ENCODE assay signal across 12 mouse cellular contexts in genomic region chr10:96697781-96698180, GRCm38 (mm10).
A peak's percentile ranks its signal among the peaks of the same experiment; 100 is the strongest.
DNase-seq lines count a peak whose midpoint lies in the region; ATAC-seq and TF ChIP-seq lines count a peak whose summit lies in the region.
"Had no signal": no experiment of that assay in that cellular context is flagged by ENCODE, and none has a peak within 500 bp of the region (broad histone marks: within the 10 kb centered on the region; RNA-seq: fewer than 3 reads in every experiment).

No protein-coding gene starts in this region.

- no peaks in the 10 kb centered on the region for H3K9me3 ChIP-seq in lung, postnatal 0 days (ENCODE audit: low read length)
- no peaks in the 10 kb centered on the region for H3K9me3 ChIP-seq in kidney, postnatal 0 days (replicated peaks; ENCODE audit: low read length)
- no peaks in the 10 kb centered on the region for H3K9me3 ChIP-seq in midbrain, postnatal 0 days (ENCODE audit: low read length)
- H3K9me3 ChIP-seq: stomach, embryonic 15.5 days had no signal

- H3K9ac ChIP-seq in lung, postnatal 0 days (replicated peaks; ENCODE audit: low read depth) = no peak overlapping the region
- no peak overlapping the region for H3K9ac ChIP-seq in kidney, postnatal 0 days (ENCODE audit: low read depth, low read length)
- no peak overlapping the region for H3K9ac ChIP-seq in midbrain, postnatal 0 days (replicated peaks; ENCODE audit: low read length, poor library complexity, severe bottlenecking)
- H3K9ac ChIP-seq: stomach, embryonic 15.5 days had no signal

- H3K4me2 ChIP-seq in lung, postnatal 0 days (replicated peaks; ENCODE audit: low read depth, low read length) = no peak overlapping the region
- no peak overlapping the region for H3K4me2 ChIP-seq in kidney, postnatal 0 days (ENCODE audit: low read length)
- no peak overlapping the region for H3K4me2 ChIP-seq in midbrain, postnatal 0 days (ENCODE audit: low read depth, low read length, poor library complexity, severe bottlenecking)
- H3K4me2 ChIP-seq: stomach, embryonic 15.5 days had no signal

- WGBS in lung, postnatal 0 days = 35% methylated on average over 3 of the region's 3 CpGs
- WGBS in kidney, postnatal 0 days = 22% methylated on average over 3 of the region's 3 CpGs
- WGBS in midbrain, postnatal 0 days = 84% methylated on average over 3 of the region's 3 CpGs

- no peaks in the 10 kb centered on the region for H3K27me3 ChIP-seq in lung, postnatal 0 days (replicated peaks; ENCODE audit: insufficient read depth, low read length)
- no peaks in the 10 kb centered on the region for H3K27me3 ChIP-seq in kidney, postnatal 0 days (ENCODE audit: insufficient read depth, low read length)
- H3K27me3 ChIP-seq in midbrain, postnatal 0 days (ENCODE audit: insufficient read depth, low read length) = no peaks in the 10 kb centered on the region
- H3K27me3 ChIP-seq: stomach, embryonic 15.5 days had no signal

- peak; percentile 81 for ATAC-seq in lung, postnatal 0 days
- ATAC-seq in kidney, postnatal 0 days (replicated peaks; ENCODE audit: low FRiP score, low read depth) = peak; percentile 89
- no peak for ATAC-seq in megakaryocyte progenitor cell, adult 5-6 weeks (replicated peaks; ENCODE audit: poor library complexity)
- no peak for ATAC-seq in midbrain, postnatal 0 days (ENCODE audit: low FRiP score)
- ATAC-seq: midbrain, embryonic 16.5 days had no signal

- H3K27ac ChIP-seq in lung, postnatal 0 days (ENCODE audit: low read length) = no peak overlapping the region
- H3K27ac ChIP-seq in kidney, postnatal 0 days = peak overlapping the region; percentile 69
- H3K27ac ChIP-seq in midbrain, postnatal 0 days (ENCODE audit: low read depth, low read length) = no peak overlapping the region
- H3K27ac ChIP-seq: stomach, embryonic 15.5 days had no signal

- H3K36me3 ChIP-seq in lung, postnatal 0 days (ENCODE audit: insufficient read depth, low read length) = no peaks in the 10 kb centered on the region
- H3K36me3 ChIP-seq in kidney, postnatal 0 days (ENCODE audit: insufficient read depth, low read length) = no peaks in the 10 kb centered on the region
- H3K36me3 ChIP-seq in midbrain, postnatal 0 days (ENCODE audit: insufficient read depth, low read length) = no peaks in the 10 kb centered on the region
- H3K36me3 ChIP-seq: stomach, embryonic 15.5 days had no signal

- no peak overlapping the region for H3K4me3 ChIP-seq in lung, postnatal 0 days (ENCODE audit: low read depth, low read length)
- H3K4me3 ChIP-seq in kidney, postnatal 0 days (replicated peaks; ENCODE audit: low read depth, low read length) = no peak overlapping the region
- H3K4me3 ChIP-seq in midbrain, postnatal 0 days (ENCODE audit: low read depth, low read length) = no peak overlapping the region
- H3K4me3 ChIP-seq: erythroblast, embryonic 14.5 days; stomach, embryonic 15.5 days had no signal

- no peak for TF ChIP-seq CTCF in lung, postnatal 0 days (IDR thresholded peaks at IDR 0.05)
- no peak for TF ChIP-seq CTCF in kidney, postnatal 0 days (IDR thresholded peaks at IDR 0.05; ENCODE audit: low read depth)
- TF ChIP-seq CTCF in midbrain, postnatal 0 days (IDR thresholded peaks at IDR 0.05) = no peak

- TF ChIP-seq EP300 in lung, postnatal 0 days (IDR thresholded peaks at IDR 0.05) = no peak

- no peaks in the 10 kb centered on the region for H3K4me1 ChIP-seq in lung, postnatal 0 days (ENCODE audit: insufficient read depth, low read depth, low read length)
- no peaks in the 10 kb centered on the region; the same call in 1 of the 2 replicates for H3K4me1 ChIP-seq in kidney, postnatal 0 days (replicated peaks; ENCODE audit: insufficient read depth, low read length)
- H3K4me1 ChIP-seq in midbrain, postnatal 0 days (ENCODE audit: insufficient read depth, low read length) = no peaks in the 10 kb centered on the region
- H3K4me1 ChIP-seq: stomach, embryonic 15.5 days had no signal

- DNase-seq in lung, postnatal 0 days (ENCODE audit: low spot score) = peak; percentile 48
- no peak for DNase-seq in lung, postnatal 14 days
- DNase-seq in adrenal gland, postnatal 14 days = peak; percentile 25
- peak; percentile 40 for DNase-seq in kidney, postnatal 0 days (ENCODE audit: low spot score)
- peak; percentile 68 to 78 for DNase-seq in thymus, postnatal 10 days (ENCODE audit: low spot score in 2 of 2)
- no peak for DNase-seq in midbrain, postnatal 0 days (ENCODE audit: low spot score)
- no peak for DNase-seq in layer of hippocampus, adult 18-20 months (ENCODE audit: low spot score in 2 of 2)
- DNase-seq: layer of hippocampus, adult 9-11 months had no signal

Comparison
In these comparisons a context has a peak if more than half of its experiments do, and no peak if none do; other contexts are left out.
1. DNase-seq: peak in lung, postnatal 0 days (single experiment), adrenal gland, postnatal 14 days (single experiment), kidney, postnatal 0 days (single experiment) and thymus, postnatal 10 days (2 of 2); none in lung, postnatal 14 days (single experiment), midbrain, postnatal 0 days (single experiment) and layer of hippocampus, adult 18-20 months (0 of 2).
2. ATAC-seq: peak in lung, postnatal 0 days (single experiment) and kidney, postnatal 0 days (single experiment); none in megakaryocyte progenitor cell, adult 5-6 weeks (single experiment) and midbrain, postnatal 0 days (single experiment).